Mouse (Mus musculus) embryonic stem cell, embryonic (primary cell): ENCODE data around the gene Trpc5.

Source experiments
- CTCF ChIA-PET, 4 experiments: fragments of 300-600 bp in 2 of 4; fragments of 350-600 bp in 2 of 4; sonication (Branson Sonifier 250); formaldehyde crosslinking; loops; one replicate each; lab custom pipeline; 2022; ENCODE audit warnings: inconsistent platforms in 2 of 4; lab: Charles Lee
- POLR2A ChIA-PET, 4 experiments: fragments of 300-600 bp in 2 of 4; fragments of 350-600 bp in 2 of 4; sonication (Branson Sonifier 250); formaldehyde crosslinking; loops; one replicate each; lab custom pipeline; 2022; ENCODE audit warnings: antibody characterized with exemption in 4 of 4, inconsistent platforms in 1 of 4; lab: Charles Lee

The Trpc5 gene

GRCm38 (mm10) chrX:144688142-144688206 is at the start of gene Trpc5:
Trpc5 (minus strand) TSS chrX:144688180.
- ChIA-PET POLR2A (interaction anchor here in 1 of 4 experiments (0.6 kb wide), 1 partner anchor 447 kb away, joined by 4 read pairs; no protein-coding TSS in a partner anchor), CTCF (no interaction called here)

GRCm38 (mm10) chrX:144716330-144716729 is 28.4 kb upstream of the Trpc5 start:
- ChIA-PET CTCF (no interaction called here), POLR2A (no interaction called here)

GRCm38 (mm10) chrX:144689859-144690181 is 1.8 kb upstream of the Trpc5 start:
- CTCF ChIA-PET, result no interaction called here
- POLR2A ChIA-PET, result no interaction called here

GRCm38 (mm10) chrX:144689119-144689858 is 1.3 kb upstream of the Trpc5 start:
- ChIA-PET POLR2A (no interaction called here), CTCF (no interaction called here)

- POLR2A ChIA-PET, result interaction anchor here in 1 of 4 experiments (0.6 kb wide), 2 partner anchors 447 to 677 kb away, joined by 4 read pairs; no protein-coding TSS in a partner anchor
- CTCF ChIA-PET, result no interaction called here
These were observed 483 bp upstream of the Trpc5 start, which contains the start of gene Rtl4 for GRCm38 (mm10) chrX:144688207-144689118. Rtl4 (plus strand) TSS chrX:144688907.

GRCm38 (mm10) chrX:144687742-144688141 is 238 bp downstream of the Trpc5 start:
- POLR2A ChIA-PET, result interaction anchor here in 1 of 4 experiments (0.6 kb wide), 1 partner anchor 447 kb away, joined by 4 read pairs; no protein-coding TSS in a partner anchor
- CTCF ChIA-PET, result no interaction called here

- POLR2A ChIA-PET, result interaction anchor here in 1 of 4 experiments (0.6 kb wide), 2 partner anchors 49 to 308 kb away, joined by 4 to 5 read pairs; no protein-coding TSS in a partner anchor
- CTCF ChIA-PET, result no interaction called here
These were observed 35.8 kb downstream of the Trpc5 start for GRCm38 (mm10) chrX:144652196-144652595.

- ChIA-PET POLR2A (interaction anchor here in 1 of 4 experiments (0.5 kb wide), 1 partner anchor 281 kb away, joined by 3 read pairs; no protein-coding TSS in a partner anchor), CTCF (interaction anchor here in 1 of 4 experiments (0.6 kb wide), 1 partner anchor 116 kb away, joined by 4 read pairs; no protein-coding TSS in a partner anchor)
These were observed 42.6 kb downstream of the Trpc5 start for GRCm38 (mm10) chrX:144645394-144645793.

- ChIA-PET CTCF (interaction anchor here in 2 of 4 experiments (0.6 to 0.7 kb wide), 2 partner anchors 117 to 236 kb away, joined by 4 to 5 read pairs; no protein-coding TSS in a partner anchor), POLR2A (interaction anchor here in 2 of 4 experiments (0.5 to 0.6 kb wide), 2 partner anchors 280 to 843 kb away, joined by 3 read pairs; no protein-coding TSS in a partner anchor)
These were observed 43.2 kb downstream of the Trpc5 start for GRCm38 (mm10) chrX:144644756-144645155.

- ChIA-PET POLR2A (no interaction called here), CTCF (no interaction called here)
These were observed 75.2 kb downstream of the Trpc5 start for GRCm38 (mm10) chrX:144612753-144613152.

GRCm38 (mm10) chrX:144536431-144536830 is 151.5 kb downstream of the Trpc5 start:
- CTCF ChIA-PET, result no interaction called here
- POLR2A ChIA-PET, result no interaction called here

- CTCF ChIA-PET, result no interaction called here
- POLR2A ChIA-PET, result no interaction called here
These were observed 161.9 kb downstream of the Trpc5 start for GRCm38 (mm10) chrX:144526042-144526441.

GRCm38 (mm10) chrX:144523239-144523638 is 164.7 kb downstream of the Trpc5 start:
- POLR2A ChIA-PET, result no interaction called here

GRCm38 (mm10) chrX:144491394-144491793 is 196.6 kb downstream of the Trpc5 start:
- CTCF ChIA-PET, result no interaction called here

More at GRCm38 (mm10) chrX:144523239-144523638, 164.7 kb downstream of the Trpc5 start:
- CTCF ChIA-PET, result no interaction called here

GRCm38 (mm10) chrX:144464416-144464815 is 223.6 kb downstream of the Trpc5 start:
- CTCF ChIA-PET, result no interaction called here
- POLR2A ChIA-PET, result no interaction called here

More at GRCm38 (mm10) chrX:144491394-144491793, 196.6 kb downstream of the Trpc5 start:
- POLR2A ChIA-PET, result no interaction called here

GRCm38 (mm10) chrX:144456281-144456680 is 231.7 kb downstream of the Trpc5 start, which contains the start of gene Trpc5os:
Trpc5os (plus strand) TSS chrX:144456581.
- CTCF ChIA-PET, result no interaction called here
- POLR2A ChIA-PET, result no interaction called here

- ChIA-PET POLR2A (no interaction called here), CTCF (no interaction called here)
These were observed 264.1 kb downstream of the Trpc5 start for GRCm38 (mm10) chrX:144423848-144424247.

GRCm38 (mm10) chrX:144421091-144421490 is 266.9 kb downstream of the Trpc5 start:
- CTCF ChIA-PET, result no interaction called here
- POLR2A ChIA-PET, result no interaction called here

- ChIA-PET POLR2A (no interaction called here), CTCF (no interaction called here)
These were observed 267.7 kb downstream of the Trpc5 start for GRCm38 (mm10) chrX:144420259-144420658.

GRCm38 (mm10) chrX:144408036-144408435 is 279.9 kb downstream of the Trpc5 start:
- POLR2A ChIA-PET, result no interaction called here
- CTCF ChIA-PET, result interaction anchor here in 1 of 4 experiments (0.6 kb wide), 1 partner anchor 236 kb away, joined by 5 read pairs; no protein-coding TSS in a partner anchor
